Mouse (Mus musculus): ENCODE results near the gene Ptprn2. TPM values are rescaled to one million over a fixed set of nuclear protein-coding genes. Genes with fewer than 3 reads are reported as not detected.

Gene Ptprn2
- polyA plus RNA-seq, 1 experiment: 0.37 TPM

DNA sequence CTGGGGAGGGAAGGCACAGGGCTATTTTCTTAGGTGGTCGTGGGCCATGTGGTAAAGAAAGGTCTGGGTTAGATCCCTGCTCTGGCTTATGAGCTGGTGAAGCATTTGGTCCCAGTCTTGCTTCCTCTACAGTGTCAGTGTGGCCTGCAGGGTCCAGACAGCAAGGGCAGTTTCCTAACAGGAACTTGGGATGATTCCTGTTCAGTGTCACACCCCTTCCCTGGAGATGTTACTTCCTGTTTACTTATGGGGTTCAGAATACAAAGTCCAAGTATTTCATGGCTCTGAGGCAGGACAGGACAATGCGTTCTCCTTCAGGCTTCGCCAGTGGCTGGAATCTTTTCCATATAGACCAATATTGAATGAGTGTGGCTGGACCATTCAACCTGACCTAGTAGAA lies 741.7 kb downstream of the Ptprn2 start:
- Histone ChIP-seq H3K27me3 (ENCODE audit: control insufficient read depth, insufficient read depth, low read length, poor library complexity, severe bottlenecking) (no peaks in the 10 kb centered on the region), H3K4me3 (ENCODE audit: low read depth, low read length) (no peak overlapping the region), H3K4me1 (ENCODE audit: control insufficient read depth, insufficient read depth, low read length) (no peaks in the 10 kb centered on the region), H3K36me3 (ENCODE audit: control insufficient read depth, insufficient read depth, low read length, poor library complexity, severe bottlenecking) (no peaks in the 10 kb centered on the region), H3K9me3 (replicated peaks; ENCODE audit: control insufficient read depth, insufficient read depth, low read length, poor library complexity, severe bottlenecking) (no peaks in the 10 kb centered on the region), H3K9ac (ENCODE audit: low read depth, poor library complexity, severe bottlenecking) (no peak overlapping the region), H3K27ac (ENCODE audit: insufficient read depth, low read length) (no peak overlapping the region)
- TF ChIP-seq CTCF (IDR thresholded peaks at IDR 0.05; ENCODE audit: low read depth, low read length): no peak
- TF ChIP-seq POLR2A (IDR thresholded peaks at IDR 0.05; ENCODE audit: insufficient read depth, low read length): no peak
- no peak for TF ChIP-seq EP300 (IDR thresholded peaks at IDR 0.05; ENCODE audit: insufficient read depth, low read depth, low read length)

DNA sequence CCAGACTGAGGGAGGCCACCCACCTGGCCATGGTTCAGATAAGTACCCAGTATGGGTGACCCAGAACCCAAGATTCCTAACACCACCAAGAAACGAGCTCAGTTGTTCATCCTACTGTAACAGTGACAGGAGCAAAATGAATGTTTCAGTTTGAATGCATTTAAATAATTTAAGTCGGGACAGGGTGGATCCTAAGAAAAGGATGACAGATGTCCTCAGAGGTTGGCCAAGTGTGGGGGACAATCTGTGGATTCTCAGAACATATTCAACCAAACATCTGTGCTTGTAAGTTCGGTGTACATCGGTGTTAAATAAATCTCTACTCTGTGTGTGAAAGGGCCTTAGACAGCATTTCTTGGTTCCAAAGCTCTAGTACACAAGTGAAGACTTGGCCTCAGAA lies 743.9 kb downstream of the Ptprn2 start:
- TF ChIP-seq EP300 (IDR thresholded peaks at IDR 0.05; ENCODE audit: insufficient read depth, low read depth, low read length): no peak
- no peak for TF ChIP-seq CTCF (IDR thresholded peaks at IDR 0.05; ENCODE audit: low read depth, low read length)
- H3K27ac ChIP-seq (ENCODE audit: insufficient read depth, low read length): no peak overlapping the region
- no peaks in the 10 kb centered on the region for H3K4me1 ChIP-seq (ENCODE audit: control insufficient read depth, insufficient read depth, low read length)
- H3K36me3 ChIP-seq (ENCODE audit: control insufficient read depth, insufficient read depth, low read length, poor library complexity, severe bottlenecking): no peaks in the 10 kb centered on the region
- H3K27me3 ChIP-seq (ENCODE audit: control insufficient read depth, insufficient read depth, low read length, poor library complexity, severe bottlenecking): no peaks in the 10 kb centered on the region
- H3K9me3 ChIP-seq (replicated peaks; ENCODE audit: control insufficient read depth, insufficient read depth, low read length, poor library complexity, severe bottlenecking): no peaks in the 10 kb centered on the region
- H3K4me3 ChIP-seq (ENCODE audit: low read depth, low read length): no peak overlapping the region
- no peak overlapping the region for H3K9ac ChIP-seq (ENCODE audit: low read depth, poor library complexity, severe bottlenecking)

DNA sequence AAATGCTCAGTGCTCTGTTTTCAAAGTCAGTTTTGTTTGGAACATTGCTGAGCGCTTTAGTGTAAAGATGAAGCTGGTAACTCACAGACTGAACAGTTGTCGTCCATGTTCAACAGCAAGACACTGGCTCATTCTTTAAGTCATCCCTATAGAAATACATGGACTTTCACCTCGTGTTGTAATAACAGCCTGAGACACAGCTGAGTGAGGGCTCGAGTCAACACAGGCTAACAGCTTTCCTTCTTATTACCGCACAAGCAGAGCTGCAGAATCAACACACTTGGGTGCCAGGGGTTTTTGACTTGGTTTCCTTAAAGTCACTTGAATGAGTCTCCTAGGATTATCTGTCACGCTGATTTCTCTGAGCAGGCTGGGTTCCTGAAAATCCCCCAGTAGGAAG lies 744.8 kb downstream of the Ptprn2 start:
- no peaks in the 10 kb centered on the region for H3K36me3 ChIP-seq (ENCODE audit: control insufficient read depth, insufficient read depth, low read length, poor library complexity, severe bottlenecking)

DNA sequence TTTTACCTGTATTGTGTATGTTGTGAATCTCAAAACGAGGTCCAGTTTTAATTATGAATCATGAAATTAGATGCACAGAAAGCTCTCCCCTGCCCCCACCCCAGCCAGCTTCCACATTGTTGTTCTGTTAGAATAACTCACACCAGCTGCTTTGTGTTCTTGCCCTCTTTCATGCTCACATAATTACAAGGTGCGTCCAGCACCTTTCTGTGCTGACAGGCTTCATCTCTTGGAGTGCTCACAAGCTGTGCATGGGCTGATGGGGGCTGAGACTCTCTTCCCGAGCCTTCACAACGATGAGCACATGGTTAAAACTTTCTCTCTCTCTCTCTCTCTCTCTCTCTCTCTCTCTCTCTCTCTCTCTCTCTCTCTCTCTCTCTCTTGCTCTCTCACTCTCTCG lies 746.3 kb downstream of the Ptprn2 start:
- H3K9me3 ChIP-seq (replicated peaks; ENCODE audit: control insufficient read depth, insufficient read depth, low read length, poor library complexity, severe bottlenecking): no peaks in the 10 kb centered on the region; the same call in 1 of the 2 replicates
- H3K4me3 ChIP-seq (ENCODE audit: low read depth, low read length): no peak overlapping the region
- H3K36me3 ChIP-seq (ENCODE audit: control insufficient read depth, insufficient read depth, low read length, poor library complexity, severe bottlenecking): no peaks in the 10 kb centered on the region
- no peak overlapping the region for H3K27ac ChIP-seq (ENCODE audit: insufficient read depth, low read length)
- TF ChIP-seq CTCF (IDR thresholded peaks at IDR 0.05; ENCODE audit: low read depth, low read length) (no peak), EP300 (IDR thresholded peaks at IDR 0.05; ENCODE audit: insufficient read depth, low read depth, low read length) (no peak), POLR2A (IDR thresholded peaks at IDR 0.05; ENCODE audit: insufficient read depth, low read length) (no peak)
- H3K27me3 ChIP-seq (ENCODE audit: control insufficient read depth, insufficient read depth, low read length, poor library complexity, severe bottlenecking): peaks cover 4% of the 10 kb centered on the region; the same call in 1 of the 2 replicates
- H3K4me1 ChIP-seq (ENCODE audit: control insufficient read depth, insufficient read depth, low read length): no peaks in the 10 kb centered on the region
- H3K9ac ChIP-seq (ENCODE audit: low read depth, poor library complexity, severe bottlenecking): no peak overlapping the region

More for the DNA sequence above, 744.8 kb downstream of the Ptprn2 start:
- TF ChIP-seq POLR2A (IDR thresholded peaks at IDR 0.05; ENCODE audit: insufficient read depth, low read length) (no peak), EP300 (IDR thresholded peaks at IDR 0.05; ENCODE audit: insufficient read depth, low read depth, low read length) (no peak), CTCF (IDR thresholded peaks at IDR 0.05; ENCODE audit: low read depth, low read length) (no peak)
- Histone ChIP-seq H3K4me1 (ENCODE audit: control insufficient read depth, insufficient read depth, low read length) (no peaks in the 10 kb centered on the region), H3K27me3 (ENCODE audit: control insufficient read depth, insufficient read depth, low read length, poor library complexity, severe bottlenecking) (no peaks in the 10 kb centered on the region), H3K9me3 (replicated peaks; ENCODE audit: control insufficient read depth, insufficient read depth, low read length, poor library complexity, severe bottlenecking) (no peaks in the 10 kb centered on the region), H3K9ac (ENCODE audit: low read depth, poor library complexity, severe bottlenecking) (no peak overlapping the region), H3K4me3 (ENCODE audit: low read depth, low read length) (no peak overlapping the region), H3K27ac (ENCODE audit: insufficient read depth, low read length) (no peak overlapping the region)

DNA sequence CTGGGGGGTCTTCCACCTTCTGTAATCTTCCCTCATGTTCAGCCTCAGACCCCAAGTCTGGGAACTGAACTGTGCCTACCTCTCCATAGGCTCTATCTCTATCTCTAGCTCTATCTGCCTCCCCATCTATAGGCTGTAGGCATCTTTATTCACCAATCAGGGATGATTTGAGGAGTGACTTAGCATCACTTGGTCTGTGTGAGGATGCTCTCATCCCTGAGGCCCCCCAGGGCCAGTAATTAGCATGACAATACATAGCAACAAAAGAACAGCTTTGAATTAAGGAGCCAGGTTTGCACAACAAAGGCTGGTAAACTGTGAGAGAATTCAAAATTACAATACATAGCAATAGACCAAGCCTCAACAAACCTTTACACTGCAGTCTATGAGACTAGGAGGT lies 749.6 kb downstream of the Ptprn2 start:
- H3K9me3 ChIP-seq (replicated peaks; ENCODE audit: control insufficient read depth, insufficient read depth, low read length, poor library complexity, severe bottlenecking): peaks cover 10% of the 10 kb centered on the region; the same call in 1 of the 2 replicates
- peaks cover 4% of the 10 kb centered on the region; the same call in 1 of the 2 replicates for H3K27me3 ChIP-seq (ENCODE audit: control insufficient read depth, insufficient read depth, low read length, poor library complexity, severe bottlenecking)
- TF ChIP-seq CTCF (IDR thresholded peaks at IDR 0.05; ENCODE audit: low read depth, low read length): no peak
- no peak for TF ChIP-seq POLR2A (IDR thresholded peaks at IDR 0.05; ENCODE audit: insufficient read depth, low read length)
- TF ChIP-seq EP300 (IDR thresholded peaks at IDR 0.05; ENCODE audit: insufficient read depth, low read depth, low read length): no peak
- H3K9ac ChIP-seq (ENCODE audit: low read depth, poor library complexity, severe bottlenecking): no peak overlapping the region
- H3K4me3 ChIP-seq (ENCODE audit: low read depth, low read length): no peak overlapping the region
- H3K27ac ChIP-seq (ENCODE audit: insufficient read depth, low read length): no peak overlapping the region
- H3K36me3 ChIP-seq (ENCODE audit: control insufficient read depth, insufficient read depth, low read length, poor library complexity, severe bottlenecking): no peaks in the 10 kb centered on the region
- no peaks in the 10 kb centered on the region for H3K4me1 ChIP-seq (ENCODE audit: control insufficient read depth, insufficient read depth, low read length)

DNA sequence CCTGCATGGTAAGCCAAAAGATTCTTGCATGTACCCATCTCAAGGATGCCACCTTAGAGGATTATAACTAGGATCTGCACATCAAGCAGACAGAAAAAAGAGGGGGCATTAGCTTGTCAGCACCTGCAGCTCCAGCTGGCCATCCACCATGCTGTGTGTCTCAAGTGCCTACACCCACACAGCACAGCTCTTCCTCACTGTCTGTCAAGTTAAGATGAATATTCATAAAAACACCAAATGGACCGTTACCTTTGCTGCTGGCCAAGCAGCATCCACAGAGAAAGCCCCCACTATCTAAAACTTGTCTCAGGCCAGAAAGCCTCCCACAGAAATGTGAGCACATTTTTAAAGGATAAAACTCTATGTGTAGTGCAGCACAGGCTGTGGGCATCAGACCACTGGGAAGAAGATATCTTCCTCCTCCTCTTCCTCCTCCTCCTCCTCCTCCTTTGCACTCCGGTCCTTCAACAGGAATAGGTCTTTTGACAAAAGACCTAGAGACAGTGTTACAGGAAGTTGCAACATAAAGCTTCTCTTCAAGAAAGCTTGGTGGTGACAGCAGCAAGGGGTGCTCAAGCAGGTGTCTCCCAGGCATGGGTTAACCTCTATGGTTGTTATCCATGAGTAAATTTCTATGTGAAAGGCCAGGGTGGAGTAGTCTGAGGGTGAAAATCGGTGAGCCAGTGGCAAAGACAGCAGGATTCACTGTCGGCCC lies 750.7 kb downstream of the Ptprn2 start:
- Histone ChIP-seq H3K4me1 (ENCODE audit: control insufficient read depth, insufficient read depth, low read length) (no peaks in the 10 kb centered on the region), H3K9me3 (replicated peaks; ENCODE audit: control insufficient read depth, insufficient read depth, low read length, poor library complexity, severe bottlenecking) (peaks cover 10% of the 10 kb centered on the region; the same call in 1 of the 2 replicates), H3K4me3 (ENCODE audit: low read depth, low read length) (no peak overlapping the region), H3K27me3 (ENCODE audit: control insufficient read depth, insufficient read depth, low read length, poor library complexity, severe bottlenecking) (peaks cover 4% of the 10 kb centered on the region), H3K27ac (ENCODE audit: insufficient read depth, low read length) (no peak overlapping the region), H3K9ac (ENCODE audit: low read depth, poor library complexity, severe bottlenecking) (no peak overlapping the region), H3K36me3 (ENCODE audit: control insufficient read depth, insufficient read depth, low read length, poor library complexity, severe bottlenecking) (no peaks in the 10 kb centered on the region)
- TF ChIP-seq POLR2A (IDR thresholded peaks at IDR 0.05; ENCODE audit: insufficient read depth, low read length): no peak
- TF ChIP-seq CTCF (IDR thresholded peaks at IDR 0.05; ENCODE audit: low read depth, low read length): no peak
- TF ChIP-seq EP300 (IDR thresholded peaks at IDR 0.05; ENCODE audit: insufficient read depth, low read depth, low read length): no peak

Measured in ES-Bruce4 (cell line).